Mouse (Mus musculus) forebrain, embryonic 11.5 days (tissue): ENCODE measurements around the gene Bhlhb9. TPM values are rescaled to one million over a fixed set of nuclear protein-coding genes. Genes with fewer than 3 reads are reported as not detected.
A peak's percentile ranks its signal among the peaks of the same experiment; 100 is the strongest.

Experiments
- ATAC-seq: fragments of 200-750 bp; cut with Nextera tagmentation; replicated peaks from 2 replicates; pipeline ENCODE4 v1.8.0; 2017; ENCODE audit warnings: moderate TSS enrichment; ENCODE audit not compliant: low FRiP score
- DNase-seq: peaks from one replicate; pipeline ENCODE4 v3.0.0-alpha.2; 2017; ENCODE audit warnings: low spot score
- H3K27ac ChIP-seq: fragments of 300-500 bp; sonication (generic); 2 replicates; pipeline ENCODE4 v1.5.1; 2014; ENCODE audit warnings: low read depth, low read length
- H3K27me3 ChIP-seq: fragments of 300-500 bp; sonication (generic); 2 replicates; pipeline ENCODE4 v1.6.1; 2014; ENCODE audit warnings: mild to moderate bottlenecking, low read length, mixed read lengths; ENCODE audit not compliant: control insufficient read depth, insufficient read depth
- H3K36me3 ChIP-seq: fragments of 300-500 bp; sonication (generic); 2 replicates; pipeline ENCODE4 v1.6.1; 2014; ENCODE audit warnings: mild to moderate bottlenecking, low read length, moderate library complexity, mixed read lengths; ENCODE audit not compliant: control insufficient read depth, insufficient read depth
- H3K4me1 ChIP-seq: fragments of 300-500 bp; sonication (generic); replicated peaks from 2 replicates; pipeline ENCODE4 v1.6.1; 2014; ENCODE audit warnings: low read length, mixed read lengths; ENCODE audit not compliant: control insufficient read depth, insufficient read depth
- H3K4me2 ChIP-seq: fragments of 300-500 bp; sonication (generic); 2 replicates; pipeline ENCODE4 v1.6.1; 2014; ENCODE audit warnings: low read depth, mild to moderate bottlenecking, low read length, moderate library complexity, mixed read lengths; ENCODE audit not compliant: severe bottlenecking
- H3K4me3 ChIP-seq: fragments of 300-500 bp; sonication (generic); 2 replicates; pipeline ENCODE4 v1.5.1; 2014; ENCODE audit warnings: low read depth, low read length
- H3K9ac ChIP-seq: fragments of 300-500 bp; sonication (generic); 2 replicates; pipeline ENCODE4 v1.6.1; 2014; ENCODE audit warnings: low read length
- H3K9me3 ChIP-seq: fragments of 300-500 bp; sonication (generic); 2 replicates; pipeline ENCODE4 v1.6.1; 2016; ENCODE audit warnings: low read length, mixed read lengths; ENCODE audit not compliant: control insufficient read depth
- WGBS: fragments of 180-500 bp; shearing (Covaris S2); extraction: QIAGEN DNeasy Blood & Tissue Kit; methylation state at CpG from one replicate; pipeline ENCODE4 v1.1.7; 2014; 5-methylcytosine and 5-hydroxymethylcytosine counted together
- polyA plus RNA-seq: library from polyadenylated mRNA; unstranded; fragments of >200 nt; fragmentation: Nextera tagmentation; extraction: Ambion mirVana; gene quantifications from 2 replicates; pipeline ENCODE4 v1.2.1, GENCODE M21; 2014

Gene Bhlhb9
- polyA plus RNA-seq, 1 experiment from 2014 or later, result 65.5 TPM

GRCm38 (mm10) chrX:135876679-135877078 is 79.3 kb downstream of the Bhlhb9 start:
- Histone ChIP-seq H3K9ac (no peak overlapping the region), H3K4me2 (no peak overlapping the region), H3K4me1 (no peaks in the 10 kb centered on the region), H3K27ac (no peak overlapping the region), H3K36me3 (no peaks in the 10 kb centered on the region), H3K9me3 (no peaks in the 10 kb centered on the region), H3K27me3 (no peaks in the 10 kb centered on the region), H3K4me3 (no peak overlapping the region)
- ATAC-seq (no peak), DNase-seq (no peak)
- WGBS, result 89% methylated on average over 1 of the region's 1 CpGs

- H3K27me3 ChIP-seq, result no peaks in the 10 kb centered on the region
- H3K4me2 ChIP-seq, result no peak overlapping the region
- no peaks in the 10 kb centered on the region for H3K4me1 ChIP-seq
- WGBS, result 100% methylated on average over 1 of the region's 1 CpGs
- H3K9ac ChIP-seq, result no peak overlapping the region
- no peaks in the 10 kb centered on the region for H3K9me3 ChIP-seq
- H3K4me3 ChIP-seq, result no peak overlapping the region
- ATAC-seq, result no peak
- no peak overlapping the region for H3K27ac ChIP-seq
- no peaks in the 10 kb centered on the region for H3K36me3 ChIP-seq
- no peak for DNase-seq
Measured at GRCm38 (mm10) chrX:135879626-135880025, 82.2 kb downstream of the Bhlhb9 start.

- ATAC-seq (peak; percentile 97), DNase-seq (peak; percentile 87)
- Histone ChIP-seq H3K4me1 (no peaks in the 10 kb centered on the region), H3K4me3 (peak overlapping the region; percentile 58), H3K4me2 (peak overlapping the region; percentile 48), H3K27me3 (no peaks in the 10 kb centered on the region), H3K27ac (0 out of 2 replicates have a peak overlapping the region, but pooled peaks have one; percentile 37), H3K9ac (peak overlapping the region; percentile 74), H3K9me3 (no peaks in the 10 kb centered on the region), H3K36me3 (no peaks in the 10 kb centered on the region)
- WGBS, result 22% methylated on average over 26 of the region's 41 CpGs
Measured at GRCm38 (mm10) chrX:135885411-135886233, 88.2 kb downstream of the Bhlhb9 start.

GRCm38 (mm10) chrX:135886234-135886585 is 88.8 kb downstream of the Bhlhb9 start:
- Histone ChIP-seq H3K4me3 (peak overlapping the region; percentile 58), H3K4me1 (no peaks in the 10 kb centered on the region), H3K27me3 (no peaks in the 10 kb centered on the region), H3K36me3 (no peaks in the 10 kb centered on the region), H3K9ac (peak overlapping the region; percentile 74), H3K27ac (0 out of 2 replicates have a peak overlapping the region, but pooled peaks have one; percentile 37), H3K9me3 (no peaks in the 10 kb centered on the region), H3K4me2 (peak overlapping the region; percentile 48)
- DNase-seq (no peak), ATAC-seq (no peak)
- WGBS, result 29% methylated on average over 10 of the region's 11 CpGs

- 88% methylated on average over 4 of the region's 4 CpGs for WGBS
- DNase-seq, result no peak
- no peak for ATAC-seq
Measured at GRCm38 (mm10) chrX:135916580-135916979, 119.2 kb downstream of the Bhlhb9 start.

GRCm38 (mm10) chrX:135917116-135917515 is 119.7 kb downstream of the Bhlhb9 start:
- no peaks in the 10 kb centered on the region for H3K36me3 ChIP-seq
- WGBS, result 56% methylated on average over 1 of the region's 1 CpGs
- no peaks in the 10 kb centered on the region for H3K9me3 ChIP-seq
- ATAC-seq, result no peak
- H3K4me1 ChIP-seq, result no peaks in the 10 kb centered on the region
- H3K4me2 ChIP-seq, result no peak overlapping the region
- H3K4me3 ChIP-seq, result no peak overlapping the region
- H3K27ac ChIP-seq, result no peak overlapping the region
- H3K9ac ChIP-seq, result no peak overlapping the region
- no peaks in the 10 kb centered on the region for H3K27me3 ChIP-seq
- DNase-seq, result no peak

More at GRCm38 (mm10) chrX:135916580-135916979, 119.2 kb downstream of the Bhlhb9 start:
- H3K9me3 ChIP-seq, result no peaks in the 10 kb centered on the region
- no peak overlapping the region for H3K27ac ChIP-seq
- no peak overlapping the region for H3K4me2 ChIP-seq
- H3K27me3 ChIP-seq, result no peaks in the 10 kb centered on the region
- no peak overlapping the region for H3K4me3 ChIP-seq
- H3K9ac ChIP-seq, result no peak overlapping the region
- H3K36me3 ChIP-seq, result no peaks in the 10 kb centered on the region
- no peaks in the 10 kb centered on the region for H3K4me1 ChIP-seq

- 82% methylated on average over 7 of the region's 7 CpGs for WGBS
Measured at GRCm38 (mm10) chrX:135922162-135922561, 124.8 kb downstream of the Bhlhb9 start.

GRCm38 (mm10) chrX:135925911-135926310 is 128.5 kb downstream of the Bhlhb9 start:
- Histone ChIP-seq H3K27ac (no peak overlapping the region), H3K36me3 (no peaks in the 10 kb centered on the region), H3K27me3 (no peaks in the 10 kb centered on the region), H3K4me2 (no peak overlapping the region), H3K9me3 (no peaks in the 10 kb centered on the region), H3K9ac (no peak overlapping the region), H3K4me1 (no peaks in the 10 kb centered on the region), H3K4me3 (no peak overlapping the region)
- DNase-seq (no peak), ATAC-seq (no peak)
- WGBS, result 29% methylated on average over 3 of the region's 3 CpGs

More at GRCm38 (mm10) chrX:135922162-135922561, 124.8 kb downstream of the Bhlhb9 start:
- DNase-seq, result no peak
- no peaks in the 10 kb centered on the region for H3K27me3 ChIP-seq
- no peak overlapping the region for H3K4me3 ChIP-seq
- H3K9me3 ChIP-seq, result no peaks in the 10 kb centered on the region
- no peak overlapping the region for H3K27ac ChIP-seq
- ATAC-seq, result no peak
- no peak overlapping the region for H3K4me2 ChIP-seq
- H3K36me3 ChIP-seq, result no peaks in the 10 kb centered on the region
- H3K9ac ChIP-seq, result no peak overlapping the region
- no peaks in the 10 kb centered on the region for H3K4me1 ChIP-seq

GRCm38 (mm10) chrX:135928588-135928987 is 131.2 kb downstream of the Bhlhb9 start:
- Histone ChIP-seq H3K27ac (no peak overlapping the region), H3K9me3 (no peaks in the 10 kb centered on the region), H3K9ac (no peak overlapping the region), H3K4me2 (no peak overlapping the region), H3K4me3 (no peak overlapping the region), H3K36me3 (no peaks in the 10 kb centered on the region), H3K27me3 (no peaks in the 10 kb centered on the region), H3K4me1 (no peaks in the 10 kb centered on the region)
- DNase-seq (no peak), ATAC-seq (no peak)
